18 mouse cellular contexts compared by ENCODE assay signal in genomic region chr10:96044216-96044615, GRCm38 (mm10).
DNase-seq lines count a peak whose midpoint lies in the region; ATAC-seq and TF ChIP-seq lines count a peak whose summit lies in the region.
"Had no signal": no experiment of that assay in that cellular context is flagged by ENCODE, and none has a peak within 500 bp of the region (broad histone marks: within the 10 kb centered on the region; RNA-seq: fewer than 3 reads in every experiment).

No protein-coding gene starts in this region.

- DNase-seq in cerebellum, postnatal 25 days, result peak; percentile 57 to 61
- peak; percentile 15 for DNase-seq in forebrain, postnatal 0 days
- DNase-seq in brain, adult 2 months (ENCODE audit: low read depth, low spot score), result peak; percentile 10
- DNase-seq in layer of hippocampus, adult 2 months (ENCODE audit: low spot score in 2 of 2), result peak in 1 of 2 experiments; percentile 20
- DNase-seq: adrenal gland, adult 2 months; gastrocnemius, postnatal 36 days; heart, adult 11 months; heart, postnatal 10 days; heart, postnatal 4 days; kidney, adult 11 months had no signal

- no peaks in the 10 kb centered on the region for H3K9me3 ChIP-seq in forebrain, postnatal 0 days (ENCODE audit: low read length)
- H3K9me3 ChIP-seq in forebrain, embryonic 13.5 days (replicated peaks), result no peaks in the 10 kb centered on the region
- no peaks in the 10 kb centered on the region for H3K9me3 ChIP-seq in hindbrain, embryonic 16.5 days (ENCODE audit: control insufficient read depth, low read length)
- H3K9me3 ChIP-seq: embryonic facial prominence, embryonic 12.5 days; forebrain, embryonic 15.5 days; hindbrain, embryonic 12.5 days had no signal

- no peak overlapping the region for H3K4me2 ChIP-seq in forebrain, postnatal 0 days (ENCODE audit: low read depth)
- no peak overlapping the region for H3K4me2 ChIP-seq in forebrain, embryonic 13.5 days
- no peak overlapping the region for H3K4me2 ChIP-seq in hindbrain, embryonic 16.5 days (ENCODE audit: low read length)
- H3K4me2 ChIP-seq: embryonic facial prominence, embryonic 12.5 days; forebrain, embryonic 15.5 days; hindbrain, embryonic 12.5 days had no signal

- no peaks in the 10 kb centered on the region for H3K4me1 ChIP-seq in forebrain, postnatal 0 days (ENCODE audit: insufficient read depth)
- H3K4me1 ChIP-seq in forebrain, embryonic 13.5 days, result no peaks in the 10 kb centered on the region
- H3K4me1 ChIP-seq in hindbrain, embryonic 16.5 days (ENCODE audit: control insufficient read depth, insufficient read depth, low read depth, low read length), result no peaks in the 10 kb centered on the region
- H3K4me1 ChIP-seq: embryonic facial prominence, embryonic 12.5 days; forebrain, embryonic 15.5 days; hindbrain, embryonic 12.5 days had no signal

- no peak overlapping the region for H3K27ac ChIP-seq in forebrain, postnatal 0 days (ENCODE audit: low read depth, low read length)
- no peak overlapping the region for H3K27ac ChIP-seq in forebrain, embryonic 13.5 days
- peak overlapping the region; percentile 28; the same call in 1 of the 2 replicates for H3K27ac ChIP-seq in layer of hippocampus, adult 2 months
- H3K27ac ChIP-seq in hindbrain, embryonic 16.5 days (ENCODE audit: low read depth, low read length), result no peak overlapping the region
- H3K27ac ChIP-seq: embryonic facial prominence, embryonic 12.5 days; forebrain, embryonic 15.5 days; hindbrain, embryonic 12.5 days; hindbrain, postnatal 0 days had no signal

- no peak overlapping the region for H3K9ac ChIP-seq in forebrain, postnatal 0 days
- H3K9ac ChIP-seq in forebrain, embryonic 13.5 days, result no peak overlapping the region
- H3K9ac ChIP-seq in hindbrain, embryonic 16.5 days (ENCODE audit: low read depth, low read length), result no peak overlapping the region
- H3K9ac ChIP-seq: embryonic facial prominence, embryonic 12.5 days; forebrain, embryonic 15.5 days; hindbrain, embryonic 12.5 days had no signal

- H3K27me3 ChIP-seq in forebrain, postnatal 0 days (ENCODE audit: insufficient read depth, low read length), result no peaks in the 10 kb centered on the region
- no peaks in the 10 kb centered on the region for H3K27me3 ChIP-seq in forebrain, embryonic 13.5 days
- no peaks in the 10 kb centered on the region for H3K27me3 ChIP-seq in hindbrain, embryonic 16.5 days (replicated peaks; ENCODE audit: control insufficient read depth, insufficient read depth, low read length)
- H3K27me3 ChIP-seq: embryonic facial prominence, embryonic 12.5 days; forebrain, embryonic 15.5 days; hindbrain, embryonic 12.5 days had no signal

- WGBS in forebrain, postnatal 0 days, result 75% methylated on average over 2 of the region's 2 CpGs
- WGBS in forebrain, embryonic 13.5 days, result 85% methylated on average over 2 of the region's 2 CpGs
- 83% methylated on average over 2 of the region's 2 CpGs for WGBS in hindbrain, embryonic 16.5 days

- no peak for TF ChIP-seq CTCF in forebrain, postnatal 0 days (IDR thresholded peaks at IDR 0.05; ENCODE audit: low read depth)
- TF ChIP-seq CTCF in layer of hippocampus, adult 2 months (conservative IDR thresholded peaks at IDR 0.05), result no peak

- no peak overlapping the region for H3K4me3 ChIP-seq in forebrain, postnatal 0 days (ENCODE audit: low read depth, low read length)
- H3K4me3 ChIP-seq in forebrain, embryonic 13.5 days, result no peak overlapping the region
- no peak overlapping the region for H3K4me3 ChIP-seq in layer of hippocampus, adult 2 months
- H3K4me3 ChIP-seq in hindbrain, embryonic 16.5 days (ENCODE audit: low read length), result no peak overlapping the region
- H3K4me3 ChIP-seq: embryonic facial prominence, embryonic 12.5 days; forebrain, embryonic 15.5 days; hindbrain, embryonic 12.5 days had no signal

- peaks cover 21% of the 10 kb centered on the region for H3K36me3 ChIP-seq in forebrain, postnatal 0 days (ENCODE audit: insufficient read depth)
- peaks cover 26% of the 10 kb centered on the region for H3K36me3 ChIP-seq in forebrain, embryonic 13.5 days (ENCODE audit: poor library complexity, severe bottlenecking)
- peaks cover 5% of the 10 kb centered on the region for H3K36me3 ChIP-seq in hindbrain, embryonic 16.5 days (ENCODE audit: control insufficient read depth, insufficient read depth, low read length)
- H3K36me3 ChIP-seq: embryonic facial prominence, embryonic 12.5 days had no signal

- ATAC-seq in cerebellum, adult (ENCODE audit: insufficient number of reproducible peaks, low FRiP score, low TSS enrichment), result no peak
- ATAC-seq in forebrain, postnatal 0 days, result no peak
- ATAC-seq in forebrain, embryonic 13.5 days, result no peak
- ATAC-seq in hindbrain, embryonic 16.5 days, result no peak
- ATAC-seq in megakaryocyte-erythroid progenitor cell, adult 5-6 weeks (replicated peaks; ENCODE audit: low FRiP score, low TSS enrichment, poor library complexity, severe bottlenecking), result no peak
- ATAC-seq: forebrain, embryonic 15.5 days; hindbrain, postnatal 0 days had no signal
